Mouse (Mus musculus) left cerebral cortex, postnatal 25 days (tissue): ENCODE data around the gene Rad51b. TPM values are rescaled to one million over a fixed set of nuclear protein-coding genes. Genes with fewer than 3 reads are reported as not detected.

Experiments used
- DNase-seq, 2 experiments: peaks; one replicate each; pipeline ENCODE4 v3.0.0; 2022; ENCODE audit warnings: low spot score in 2 of 2, mixed read lengths in 1 of 2
- intact Hi-C: fragments of 180-260 bp; cut with DNase I; formaldehyde crosslinking; loops from one replicate; pipeline ENCODE4 v1.15.1; 2025
- total RNA-seq, 2 experiments: library from RNA; stranded (reverse); gene quantifications; 2 replicates each; pipeline ENCODE4 v1.2.3; 2021

The Rad51b gene
- total RNA-seq, 2 experiments from 2014 or later, result 0.32 TPM; not detected in 1

GRCm38 (mm10) chr12:79456251-79456650 lies 159.2 kb downstream of the Rad51b start:
- no peak for DNase-seq
- intact Hi-C loops, result no loop called here

GRCm38 (mm10) chr12:79463371-79463770 lies 166.3 kb downstream of the Rad51b start:
- DNase-seq, result no peak
- intact Hi-C loops, result no loop called here

- DNase-seq, result no peak
- intact Hi-C loops, result no loop called here
These were observed 173.0 kb downstream of the Rad51b start for GRCm38 (mm10) chr12:79470113-79470512.

- intact Hi-C loops, result no loop called here
- no peak for DNase-seq
These were observed 174.8 kb downstream of the Rad51b start for GRCm38 (mm10) chr12:79471868-79472267.

GRCm38 (mm10) chr12:79476413-79477046 lies 179.4 kb downstream of the Rad51b start:
- intact Hi-C loops, result no loop called here
- DNase-seq, result no peak

- intact Hi-C loops, result no loop called here
- no peak for DNase-seq
These were observed 181.7 kb downstream of the Rad51b start for GRCm38 (mm10) chr12:79478816-79479215.

- intact Hi-C loops, result no loop called here
- no peak for DNase-seq
These were observed 188.4 kb downstream of the Rad51b start for GRCm38 (mm10) chr12:79485501-79485900.

GRCm38 (mm10) chr12:79488590-79489242 lies 191.6 kb downstream of the Rad51b start:
- peak in 1 of 2 experiments; percentile 49 for DNase-seq
- intact Hi-C loops, result no loop called here

GRCm38 (mm10) chr12:79490626-79491025 lies 193.5 kb downstream of the Rad51b start:
- intact Hi-C loops, result no loop called here
- no peak for DNase-seq

GRCm38 (mm10) chr12:79492175-79492574 lies 195.1 kb downstream of the Rad51b start:
- intact Hi-C loops, result no loop called here
- peak in 1 of 2 experiments; percentile 36 for DNase-seq

- intact Hi-C loops, result no loop called here
- no peak for DNase-seq
These were observed 195.5 kb downstream of the Rad51b start for GRCm38 (mm10) chr12:79492613-79493012.

GRCm38 (mm10) chr12:79493481-79493880 lies 196.4 kb downstream of the Rad51b start:
- intact Hi-C loops, result no loop called here
- DNase-seq, result no peak

- intact Hi-C loops, result no loop called here
- DNase-seq, result peak in 1 of 2 experiments; percentile 30
These were observed 201.2 kb downstream of the Rad51b start for GRCm38 (mm10) chr12:79498326-79498725.

- no peak for DNase-seq
- intact Hi-C loops, result no loop called here
These were observed 202.7 kb downstream of the Rad51b start for GRCm38 (mm10) chr12:79499809-79500208.

- DNase-seq, result no peak
- intact Hi-C loops, result no loop called here
These were observed 204.8 kb downstream of the Rad51b start for GRCm38 (mm10) chr12:79501877-79502276.

- intact Hi-C loops, result no loop called here
- DNase-seq, result peak in 1 of 2 experiments; percentile 62
These were observed 205.9 kb downstream of the Rad51b start for GRCm38 (mm10) chr12:79502862-79503581.

GRCm38 (mm10) chr12:79503582-79504515 lies 206.8 kb downstream of the Rad51b start:
- DNase-seq, result no peak

GRCm38 (mm10) chr12:79504641-79505040 lies 207.6 kb downstream of the Rad51b start:
- no peak for DNase-seq
- intact Hi-C loops, result no loop called here

More at GRCm38 (mm10) chr12:79503582-79504515, 206.8 kb downstream of the Rad51b start:
- intact Hi-C loops, result no loop called here

GRCm38 (mm10) chr12:79506421-79506820 lies 209.3 kb downstream of the Rad51b start:
- intact Hi-C loops, result no loop called here
- no peak for DNase-seq
